Mouse (Mus musculus): Measurements from ENCODE around the gene Bsnd. TPM values are rescaled to one million over a fixed set of nuclear protein-coding genes. Genes with fewer than 3 reads are reported as not detected.
A peak's percentile ranks its signal among the peaks of the same experiment; 100 is the strongest.

The Bsnd gene
- polyA plus RNA-seq, 1 experiment from 2014 or later, result not detected

GRCm38 (mm10) chr4:106467420-106468110 lies 24.5 kb downstream of the Bsnd start:
- Histone ChIP-seq H3K27ac (no peak overlapping the region), H3K4me1 (replicated peaks; ENCODE audit: control insufficient read depth, insufficient read depth, low read length) (0 out of 2 replicates have a peak, but pooled peaks cover 5% of the 10 kb centered on the region), H3K9ac (no peak overlapping the region), H3K4me3 (replicated peaks; ENCODE audit: low read length) (no peak overlapping the region), H3K4me2 (replicated peaks) (no peak overlapping the region), H3K9me3 (ENCODE audit: control insufficient read depth, low read length) (no peaks in the 10 kb centered on the region), H3K27me3 (ENCODE audit: control insufficient read depth, insufficient read depth, low read length) (peaks cover 28% of the 10 kb centered on the region), H3K36me3 (replicated peaks; ENCODE audit: control insufficient read depth, insufficient read depth) (no peaks in the 10 kb centered on the region)
- ATAC-seq (ENCODE audit: low FRiP score) (no peak), DNase-seq (ENCODE audit: low spot score) (no peak)
- WGBS, result 82% methylated on average over 13 of the region's 13 CpGs

GRCm38 (mm10) chr4:106463174-106463801 lies 28.8 kb downstream of the Bsnd start:
- ATAC-seq (ENCODE audit: low FRiP score), result 0 out of 2 replicates have a peak, but pooled peaks have one; percentile 44

GRCm38 (mm10) chr4:106462524-106462923 lies 29.6 kb downstream of the Bsnd start:
- no peak overlapping the region for H3K4me2 ChIP-seq (replicated peaks)
- 68% methylated on average over 5 of the region's 5 CpGs for WGBS
- H3K27me3 ChIP-seq (ENCODE audit: control insufficient read depth, insufficient read depth, low read length), result peaks cover 35% of the 10 kb centered on the region
- no peaks in the 10 kb centered on the region for H3K36me3 ChIP-seq (replicated peaks; ENCODE audit: control insufficient read depth, insufficient read depth)
- ATAC-seq (ENCODE audit: low FRiP score), result no peak
- H3K9ac ChIP-seq, result no peak overlapping the region
- no peak overlapping the region for H3K27ac ChIP-seq
- no peak overlapping the region for H3K4me3 ChIP-seq (replicated peaks; ENCODE audit: low read length)
- 0 out of 2 replicates have a peak, but pooled peaks cover 5% of the 10 kb centered on the region for H3K4me1 ChIP-seq (replicated peaks; ENCODE audit: control insufficient read depth, insufficient read depth, low read length)
- DNase-seq (ENCODE audit: low spot score), result no peak
- H3K9me3 ChIP-seq (ENCODE audit: control insufficient read depth, low read length), result no peaks in the 10 kb centered on the region

More at GRCm38 (mm10) chr4:106463174-106463801, 28.8 kb downstream of the Bsnd start:
- Histone ChIP-seq H3K9me3 (ENCODE audit: control insufficient read depth, low read length) (no peaks in the 10 kb centered on the region), H3K4me1 (replicated peaks; ENCODE audit: control insufficient read depth, insufficient read depth, low read length) (0 out of 2 replicates have a peak, but pooled peaks cover 5% of the 10 kb centered on the region), H3K9ac (peak overlapping the region; percentile 48), H3K27me3 (ENCODE audit: control insufficient read depth, insufficient read depth, low read length) (peaks cover 35% of the 10 kb centered on the region), H3K27ac (no peak overlapping the region), H3K4me2 (replicated peaks) (peak overlapping the region; percentile 72), H3K36me3 (replicated peaks; ENCODE audit: control insufficient read depth, insufficient read depth) (no peaks in the 10 kb centered on the region), H3K4me3 (replicated peaks; ENCODE audit: low read length) (peak overlapping the region; percentile 40)
- WGBS, result 15% methylated on average over 21 of the region's 21 CpGs
- DNase-seq (ENCODE audit: low spot score), result no peak

GRCm38 (mm10) chr4:106462016-106462415 lies 30.1 kb downstream of the Bsnd start:
- ATAC-seq (ENCODE audit: low FRiP score) (no peak), DNase-seq (ENCODE audit: low spot score) (no peak)
- H3K4me2 ChIP-seq (replicated peaks), result no peak overlapping the region
- 85% methylated on average over 9 of the region's 9 CpGs for WGBS
- no peaks in the 10 kb centered on the region for H3K36me3 ChIP-seq (replicated peaks; ENCODE audit: control insufficient read depth, insufficient read depth)
- H3K4me1 ChIP-seq (replicated peaks; ENCODE audit: control insufficient read depth, insufficient read depth, low read length), result 0 out of 2 replicates have a peak, but pooled peaks cover 5% of the 10 kb centered on the region
- H3K9ac ChIP-seq, result no peak overlapping the region
- no peak overlapping the region for H3K4me3 ChIP-seq (replicated peaks; ENCODE audit: low read length)
- peaks cover 35% of the 10 kb centered on the region for H3K27me3 ChIP-seq (ENCODE audit: control insufficient read depth, insufficient read depth, low read length)
- H3K27ac ChIP-seq, result no peak overlapping the region
- no peaks in the 10 kb centered on the region for H3K9me3 ChIP-seq (ENCODE audit: control insufficient read depth, low read length)

GRCm38 (mm10) chr4:106454541-106454940 lies 37.5 kb downstream of the Bsnd start:
- Histone ChIP-seq H3K9me3 (ENCODE audit: control insufficient read depth, low read length) (no peaks in the 10 kb centered on the region), H3K4me2 (replicated peaks) (no peak overlapping the region), H3K4me1 (replicated peaks; ENCODE audit: control insufficient read depth, insufficient read depth, low read length) (no peaks in the 10 kb centered on the region), H3K27me3 (ENCODE audit: control insufficient read depth, insufficient read depth, low read length) (no peaks in the 10 kb centered on the region), H3K36me3 (replicated peaks; ENCODE audit: control insufficient read depth, insufficient read depth) (no peaks in the 10 kb centered on the region), H3K4me3 (replicated peaks; ENCODE audit: low read length) (no peak overlapping the region), H3K27ac (no peak overlapping the region), H3K9ac (no peak overlapping the region)
- WGBS, result 92% methylated on average over 7 of the region's 7 CpGs
- no peak for DNase-seq (ENCODE audit: low spot score)
- no peak for ATAC-seq (ENCODE audit: low FRiP score)

GRCm38 (mm10) chr4:106453516-106453915 lies 38.6 kb downstream of the Bsnd start:
- Histone ChIP-seq H3K9me3 (ENCODE audit: control insufficient read depth, low read length) (no peaks in the 10 kb centered on the region), H3K36me3 (replicated peaks; ENCODE audit: control insufficient read depth, insufficient read depth) (no peaks in the 10 kb centered on the region), H3K27ac (no peak overlapping the region), H3K9ac (no peak overlapping the region), H3K4me3 (replicated peaks; ENCODE audit: low read length) (no peak overlapping the region), H3K27me3 (ENCODE audit: control insufficient read depth, insufficient read depth, low read length) (no peaks in the 10 kb centered on the region), H3K4me1 (replicated peaks; ENCODE audit: control insufficient read depth, insufficient read depth, low read length) (no peaks in the 10 kb centered on the region), H3K4me2 (replicated peaks) (no peak overlapping the region)
- DNase-seq (ENCODE audit: low spot score), result no peak
- 83% methylated on average over 4 of the region's 4 CpGs for WGBS
- no peak for ATAC-seq (ENCODE audit: low FRiP score)

GRCm38 (mm10) chr4:106453108-106453507 lies 39.0 kb downstream of the Bsnd start:
- WGBS, result 88% methylated on average over 5 of the region's 5 CpGs
- Histone ChIP-seq H3K27ac (no peak overlapping the region), H3K4me3 (replicated peaks; ENCODE audit: low read length) (no peak overlapping the region), H3K4me1 (replicated peaks; ENCODE audit: control insufficient read depth, insufficient read depth, low read length) (no peaks in the 10 kb centered on the region), H3K27me3 (ENCODE audit: control insufficient read depth, insufficient read depth, low read length) (no peaks in the 10 kb centered on the region), H3K36me3 (replicated peaks; ENCODE audit: control insufficient read depth, insufficient read depth) (no peaks in the 10 kb centered on the region), H3K9ac (no peak overlapping the region), H3K4me2 (replicated peaks) (no peak overlapping the region), H3K9me3 (ENCODE audit: control insufficient read depth, low read length) (no peaks in the 10 kb centered on the region)
- DNase-seq (ENCODE audit: low spot score) (no peak), ATAC-seq (ENCODE audit: low FRiP score) (no peak)

- Histone ChIP-seq H3K4me3 (replicated peaks; ENCODE audit: low read length) (no peak overlapping the region), H3K9ac (no peak overlapping the region), H3K9me3 (ENCODE audit: control insufficient read depth, low read length) (no peaks in the 10 kb centered on the region), H3K27ac (no peak overlapping the region), H3K4me2 (replicated peaks) (no peak overlapping the region), H3K36me3 (replicated peaks; ENCODE audit: control insufficient read depth, insufficient read depth) (no peaks in the 10 kb centered on the region), H3K4me1 (replicated peaks; ENCODE audit: control insufficient read depth, insufficient read depth, low read length) (no peaks in the 10 kb centered on the region), H3K27me3 (ENCODE audit: control insufficient read depth, insufficient read depth, low read length) (no peaks in the 10 kb centered on the region)
- no peak for DNase-seq (ENCODE audit: low spot score)
- WGBS, result 88% methylated on average over 7 of the region's 7 CpGs
- ATAC-seq (ENCODE audit: low FRiP score), result no peak
These were observed 39.7 kb downstream of the Bsnd start for GRCm38 (mm10) chr4:106452401-106452800.

- no peaks in the 10 kb centered on the region for H3K36me3 ChIP-seq (replicated peaks; ENCODE audit: control insufficient read depth, insufficient read depth)
- H3K27me3 ChIP-seq (ENCODE audit: control insufficient read depth, insufficient read depth, low read length), result no peaks in the 10 kb centered on the region
- no peaks in the 10 kb centered on the region for H3K4me1 ChIP-seq (replicated peaks; ENCODE audit: control insufficient read depth, insufficient read depth, low read length)
- H3K9ac ChIP-seq, result no peak overlapping the region
- no peak for ATAC-seq (ENCODE audit: low FRiP score)
- no peak overlapping the region for H3K4me2 ChIP-seq (replicated peaks)
- H3K9me3 ChIP-seq (ENCODE audit: control insufficient read depth, low read length), result no peaks in the 10 kb centered on the region
- WGBS, result 87% methylated on average over 8 of the region's 8 CpGs
- no peak overlapping the region for H3K4me3 ChIP-seq (replicated peaks; ENCODE audit: low read length)
- DNase-seq (ENCODE audit: low spot score), result no peak
- no peak overlapping the region for H3K27ac ChIP-seq
These were observed 42.8 kb downstream of the Bsnd start for GRCm38 (mm10) chr4:106449306-106449705.

Data from hindbrain, embryonic 14.5 days (tissue).